Mouse (Mus musculus) kidney, embryonic 16.5 days (tissue): ENCODE results near the gene Omt2b. TPM values are rescaled to one million over a fixed set of nuclear protein-coding genes. Genes with fewer than 3 reads are reported as not detected.
"Not testable (repeated sequence)": the region's sequence is repeated elsewhere in the genome, so short reads cannot be mapped to it uniquely, and the experiment has no call there.

Experiments used
- ATAC-seq: fragments of 200-750 bp; cut with Nextera tagmentation; 2 replicates; pipeline ENCODE4 v1.8.0; 2017; ENCODE audit warnings: moderate TSS enrichment; ENCODE audit not compliant: low FRiP score, low TSS enrichment
- H3K27ac ChIP-seq: fragments of 300-500 bp; sonication (generic); 2 replicates; pipeline ENCODE4 v1.5.1; 2014; ENCODE audit warnings: low read length
- H3K27me3 ChIP-seq: fragments of 300-500 bp; sonication (generic); 2 replicates; pipeline ENCODE4 v1.6.1; 2014; ENCODE audit warnings: low read length, control low read depth, mixed read lengths; ENCODE audit not compliant: insufficient read depth
- H3K36me3 ChIP-seq: fragments of 300-500 bp; sonication (generic); 2 replicates; pipeline ENCODE4 v1.6.1; 2014; ENCODE audit warnings: low read length, control low read depth, mixed read lengths; ENCODE audit not compliant: insufficient read depth
- H3K4me1 ChIP-seq: fragments of 300-500 bp; sonication (generic); 2 replicates; pipeline ENCODE4 v1.6.1; 2014; ENCODE audit warnings: low read length, control low read depth, mixed read lengths; ENCODE audit not compliant: insufficient read depth
- H3K4me2 ChIP-seq: fragments of 300-500 bp; sonication (generic); replicated peaks from 2 replicates; pipeline ENCODE4 v1.6.1; 2014; ENCODE audit warnings: low read depth, low read length
- H3K4me3 ChIP-seq: fragments of 300-500 bp; sonication (generic); 2 replicates; pipeline ENCODE4 v1.5.1; 2014; ENCODE audit warnings: mild to moderate bottlenecking, low read length
- H3K9ac ChIP-seq: fragments of 300-500 bp; sonication (generic); replicated peaks from 2 replicates; pipeline ENCODE4 v1.6.1; 2014; ENCODE audit warnings: low read length
- H3K9me3 ChIP-seq: fragments of 300-500 bp; sonication (generic); 2 replicates; pipeline ENCODE4 v1.6.1; 2016; ENCODE audit warnings: low read length, control low read depth
- WGBS: fragments of 180-500 bp; shearing (Covaris S2); extraction: QIAGEN DNeasy Blood & Tissue Kit; methylation state at CpG from one replicate; pipeline ENCODE4 v1.1.7; 2014; 5-methylcytosine and 5-hydroxymethylcytosine counted together
- polyA plus RNA-seq: library from polyadenylated mRNA; unstranded; fragments of >200 nt; fragmentation: Nextera tagmentation; extraction: Ambion mirVana; gene quantifications from 2 replicates; pipeline ENCODE4 v1.2.1, GENCODE M21; 2015

Gene Omt2b
- polyA plus RNA-seq, 1 experiment from 2014 or later = not detected

- WGBS = 88% methylated on average over 6 of the region's 6 CpGs
- Histone ChIP-seq H3K9ac (no peak overlapping the region), H3K27me3 (no peaks in the 10 kb centered on the region)
These were observed 37.3 kb downstream of the Omt2b start for GRCm38 (mm10) chr9:78364701-78365100.

GRCm38 (mm10) chr9:78365850-78366544 lies 38.6 kb downstream of the Omt2b start:
- no peaks in the 10 kb centered on the region for H3K27me3 ChIP-seq
- H3K4me2 ChIP-seq = no peak overlapping the region
- ATAC-seq = no peak
- no peak overlapping the region for H3K9ac ChIP-seq
- H3K9me3 ChIP-seq = no peaks in the 10 kb centered on the region
- 73% methylated on average over 13 of the region's 13 CpGs for WGBS
- H3K4me3 ChIP-seq = no peak overlapping the region
- H3K27ac ChIP-seq = no peak overlapping the region
- H3K4me1 ChIP-seq = no peaks in the 10 kb centered on the region
- H3K36me3 ChIP-seq = no peaks in the 10 kb centered on the region

More at GRCm38 (mm10) chr9:78364701-78365100, 37.3 kb downstream of the Omt2b start:
- H3K4me1 ChIP-seq = no peaks in the 10 kb centered on the region
- no peak overlapping the region for H3K4me2 ChIP-seq
- H3K27ac ChIP-seq = no peak overlapping the region
- no peaks in the 10 kb centered on the region for H3K9me3 ChIP-seq
- H3K4me3 ChIP-seq = no peak overlapping the region
- no peaks in the 10 kb centered on the region for H3K36me3 ChIP-seq
- no peak for ATAC-seq

- not testable (repeated sequence) for ATAC-seq, H3K36me3 ChIP-seq, H3K4me2 ChIP-seq, H3K27ac ChIP-seq, H3K9ac ChIP-seq, H3K4me1 ChIP-seq, H3K27me3 ChIP-seq, H3K9me3 ChIP-seq, H3K4me3 ChIP-seq
- WGBS = 95% methylated on average over 16 of the region's 16 CpGs
These were observed 40.6 kb downstream of the Omt2b start, which contains the start of gene Dppa5a for GRCm38 (mm10) chr9:78367959-78368358. Dppa5a (minus strand) TSS chr9:78368177.

DNA sequence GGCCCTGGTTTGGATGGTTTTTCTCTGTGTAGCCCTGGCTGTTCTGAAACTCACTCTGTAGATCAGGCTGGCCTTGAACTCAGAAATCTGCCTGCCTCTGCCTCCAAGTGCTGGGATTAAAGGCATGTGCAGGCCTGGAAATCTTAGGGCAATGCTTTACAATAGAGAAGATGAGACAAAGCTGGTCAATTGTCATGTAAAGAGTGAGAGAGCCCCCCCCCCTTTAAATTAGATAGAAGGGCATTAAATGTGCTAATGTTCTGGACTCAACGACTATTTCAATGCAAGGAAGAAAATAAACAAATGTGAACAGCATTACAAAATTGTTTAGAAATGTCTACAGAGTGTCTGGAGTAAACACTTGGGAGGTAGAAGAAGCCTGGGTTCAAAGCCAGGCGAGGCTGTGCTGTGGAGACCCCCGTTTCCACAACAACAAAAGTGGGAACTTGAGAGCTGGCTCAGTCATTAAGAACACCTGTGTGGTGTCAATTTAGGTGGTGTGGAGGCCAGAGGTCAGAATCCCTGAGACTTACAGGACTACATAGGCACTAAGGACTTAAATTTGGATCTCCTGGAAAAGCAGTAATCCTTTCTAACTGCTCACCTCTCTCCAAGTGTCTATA lies 41.4 kb downstream of the Omt2b start:
- no peak overlapping the region for H3K4me2 ChIP-seq
- 63% methylated on average over 3 of the region's 3 CpGs for WGBS
- H3K36me3 ChIP-seq = no peaks in the 10 kb centered on the region
- H3K27me3 ChIP-seq = no peaks in the 10 kb centered on the region
- no peak overlapping the region for H3K9ac ChIP-seq
- H3K4me3 ChIP-seq = no peak overlapping the region
- no peaks in the 10 kb centered on the region for H3K4me1 ChIP-seq
- no peak overlapping the region for H3K27ac ChIP-seq
- H3K9me3 ChIP-seq = no peaks in the 10 kb centered on the region
- no peak for ATAC-seq

GRCm38 (mm10) chr9:78369349-78369748 lies 42.0 kb downstream of the Omt2b start:
- no peak for ATAC-seq

DNA sequence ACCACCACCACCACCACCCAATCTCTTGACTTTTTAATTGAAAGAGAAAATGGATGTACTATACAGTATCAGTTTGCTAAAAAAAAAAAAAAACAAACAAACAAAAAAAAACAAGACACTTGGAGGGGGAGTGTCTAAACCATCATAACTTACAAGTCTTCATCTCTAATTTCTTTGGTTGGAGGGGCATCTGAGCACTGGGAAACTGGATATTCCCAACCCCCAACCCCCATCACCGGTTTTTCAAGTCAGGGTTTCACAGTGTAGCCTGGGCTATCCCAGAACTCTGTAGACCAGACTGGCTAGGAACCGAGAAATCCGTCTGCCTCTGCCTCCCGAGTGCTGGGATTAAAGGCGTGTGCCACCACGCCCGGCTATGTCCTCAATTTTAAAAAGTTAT lies 42.4 kb downstream of the Omt2b start:
- Histone ChIP-seq H3K27me3 (no peaks in the 10 kb centered on the region), H3K4me3 (no peak overlapping the region), H3K9me3 (no peaks in the 10 kb centered on the region), H3K4me1 (no peaks in the 10 kb centered on the region), H3K4me2 (no peak overlapping the region), H3K9ac (no peak overlapping the region), H3K27ac (no peak overlapping the region), H3K36me3 (no peaks in the 10 kb centered on the region)
- WGBS = 93% methylated on average over 7 of the region's 7 CpGs
- ATAC-seq = no peak

More at GRCm38 (mm10) chr9:78369349-78369748, 42.0 kb downstream of the Omt2b start:
- 85% methylated on average over 2 of the region's 2 CpGs for WGBS
- H3K27me3 ChIP-seq = no peaks in the 10 kb centered on the region
- no peaks in the 10 kb centered on the region for H3K4me1 ChIP-seq
- H3K9ac ChIP-seq = no peak overlapping the region
- H3K4me3 ChIP-seq = no peak overlapping the region
- H3K27ac ChIP-seq = no peak overlapping the region
- no peaks in the 10 kb centered on the region for H3K36me3 ChIP-seq
- no peaks in the 10 kb centered on the region for H3K9me3 ChIP-seq
- no peak overlapping the region for H3K4me2 ChIP-seq

GRCm38 (mm10) chr9:78371441-78371840 lies 44.1 kb downstream of the Omt2b start:
- 96% methylated on average over 3 of the region's 3 CpGs for WGBS
- Histone ChIP-seq H3K27ac (no peak overlapping the region), H3K4me3 (no peak overlapping the region), H3K27me3 (no peaks in the 10 kb centered on the region), H3K9me3 (no peaks in the 10 kb centered on the region), H3K4me1 (no peaks in the 10 kb centered on the region), H3K4me2 (no peak overlapping the region), H3K9ac (no peak overlapping the region), H3K36me3 (no peaks in the 10 kb centered on the region)
- ATAC-seq = no peak

GRCm38 (mm10) chr9:78372827-78373504 lies 45.6 kb downstream of the Omt2b start:
- no peak for ATAC-seq
- H3K4me3 ChIP-seq = no peak overlapping the region
- peaks cover under 1% of the 10 kb centered on the region for H3K4me1 ChIP-seq
- no peak overlapping the region for H3K9ac ChIP-seq
- H3K36me3 ChIP-seq = no peaks in the 10 kb centered on the region
- no peak overlapping the region for H3K4me2 ChIP-seq
- no peaks in the 10 kb centered on the region for H3K27me3 ChIP-seq
- H3K9me3 ChIP-seq = no peaks in the 10 kb centered on the region
- H3K27ac ChIP-seq = no peak overlapping the region
- 79% methylated on average over 10 of the region's 10 CpGs for WGBS

- ATAC-seq = no peak
- 27% methylated on average over 5 of the region's 5 CpGs for WGBS
These were observed 47.0 kb downstream of the Omt2b start for GRCm38 (mm10) chr9:78374397-78374796.

More at GRCm38 (mm10) chr9:78374397-78374796, 47.0 kb downstream of the Omt2b start:
- no peak overlapping the region for H3K4me2 ChIP-seq
- H3K27ac ChIP-seq = no peak overlapping the region
- H3K4me1 ChIP-seq = peaks cover 7% of the 10 kb centered on the region
- H3K36me3 ChIP-seq = no peaks in the 10 kb centered on the region
- H3K4me3 ChIP-seq = no peak overlapping the region
- no peaks in the 10 kb centered on the region for H3K27me3 ChIP-seq
- no peak overlapping the region for H3K9ac ChIP-seq
- H3K9me3 ChIP-seq = no peaks in the 10 kb centered on the region
